Mouse (Mus musculus) stomach, embryonic 16.5 days (tissue): ENCODE data around the gene Oca2. TPM values are rescaled to one million over a fixed set of nuclear protein-coding genes. Genes with fewer than 3 reads are reported as not detected.

Experiments used
- ATAC-seq: fragments of 200-750 bp; cut with Nextera tagmentation; 2 replicates; pipeline ENCODE4 v1.8.0; 2017; ENCODE audit warnings: moderate number of reproducible peaks, moderate TSS enrichment; ENCODE audit not compliant: insufficient read depth, low FRiP score
- H3K27ac ChIP-seq: fragments of 300-500 bp; sonication (generic); 2 replicates; pipeline ENCODE4 v1.5.1; 2014; ENCODE audit warnings: low read length
- H3K27me3 ChIP-seq: fragments of 300-500 bp; sonication (generic); 2 replicates; pipeline ENCODE4 v1.6.1; 2014; ENCODE audit warnings: low read length, control low read depth, mixed read lengths; ENCODE audit not compliant: control insufficient read depth, insufficient read depth
- H3K36me3 ChIP-seq: fragments of 300-500 bp; sonication (generic); 2 replicates; pipeline ENCODE4 v1.6.1; 2014; ENCODE audit warnings: low read length; ENCODE audit not compliant: control insufficient read depth, insufficient read depth
- H3K4me1 ChIP-seq: fragments of 300-500 bp; sonication (generic); 2 replicates; pipeline ENCODE4 v1.6.1; 2014; ENCODE audit warnings: low read length, control low read depth, mixed read lengths; ENCODE audit not compliant: control insufficient read depth, insufficient read depth
- H3K4me2 ChIP-seq: fragments of 300-500 bp; sonication (generic); 2 replicates; pipeline ENCODE4 v1.6.1; 2014; ENCODE audit warnings: low read depth, low read length, mixed read lengths
- H3K4me3 ChIP-seq: fragments of 300-500 bp; sonication (generic); replicated peaks from 2 replicates; pipeline ENCODE4 v1.5.1; 2014; ENCODE audit warnings: mild to moderate bottlenecking, low read length
- H3K9ac ChIP-seq: fragments of 300-500 bp; sonication (generic); 2 replicates; pipeline ENCODE4 v1.6.1; 2014; ENCODE audit warnings: low read length
- H3K9me3 ChIP-seq: fragments of 300-500 bp; sonication (generic); replicated peaks from 2 replicates; pipeline ENCODE4 v1.6.1; 2016; ENCODE audit warnings: low read length, control low read depth; ENCODE audit not compliant: control insufficient read depth
- WGBS: fragments of 180-500 bp; shearing (Covaris S2); extraction: QIAGEN DNeasy Blood & Tissue Kit; methylation state at CpG from one replicate; pipeline ENCODE4 v1.1.7; 2014; 5-methylcytosine and 5-hydroxymethylcytosine counted together
- polyA plus RNA-seq: library from polyadenylated mRNA; unstranded; fragments of >200 nt; fragmentation: Nextera tagmentation; extraction: Ambion mirVana; gene quantifications from 2 replicates; pipeline ENCODE4 v1.2.1, GENCODE M21; 2015

The Oca2 gene
- polyA plus RNA-seq, 1 experiment from 2014 or later: 0.08 TPM

DNA sequence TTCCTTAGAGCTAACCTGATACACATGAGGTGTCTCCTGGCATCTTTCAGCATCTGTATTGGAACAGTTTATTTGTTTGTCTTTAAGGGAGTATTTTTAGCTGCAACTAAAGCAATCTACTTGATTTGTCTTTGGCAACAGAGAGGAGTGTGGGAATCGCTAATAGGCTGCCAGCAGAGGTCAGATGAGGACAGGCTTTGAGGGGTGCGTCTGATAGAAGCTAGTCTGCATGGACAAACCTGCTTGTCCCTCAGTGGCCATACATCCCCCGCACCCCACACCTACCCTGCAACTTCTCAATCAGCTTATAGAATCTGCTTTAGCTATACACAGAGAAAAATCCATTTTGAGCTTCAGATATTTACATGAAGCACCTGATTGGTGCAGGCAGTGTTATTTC is 109.0 kb downstream of the Oca2 start:
- Histone ChIP-seq H3K9me3 (no peaks in the 10 kb centered on the region), H3K4me2 (no peak overlapping the region), H3K9ac (no peak overlapping the region), H3K36me3 (no peaks in the 10 kb centered on the region), H3K4me1 (no peaks in the 10 kb centered on the region), H3K27me3 (no peaks in the 10 kb centered on the region), H3K4me3 (no peak overlapping the region), H3K27ac (no peak overlapping the region)
- no peak for ATAC-seq
- 42% methylated on average over 3 of the region's 3 CpGs for WGBS

DNA sequence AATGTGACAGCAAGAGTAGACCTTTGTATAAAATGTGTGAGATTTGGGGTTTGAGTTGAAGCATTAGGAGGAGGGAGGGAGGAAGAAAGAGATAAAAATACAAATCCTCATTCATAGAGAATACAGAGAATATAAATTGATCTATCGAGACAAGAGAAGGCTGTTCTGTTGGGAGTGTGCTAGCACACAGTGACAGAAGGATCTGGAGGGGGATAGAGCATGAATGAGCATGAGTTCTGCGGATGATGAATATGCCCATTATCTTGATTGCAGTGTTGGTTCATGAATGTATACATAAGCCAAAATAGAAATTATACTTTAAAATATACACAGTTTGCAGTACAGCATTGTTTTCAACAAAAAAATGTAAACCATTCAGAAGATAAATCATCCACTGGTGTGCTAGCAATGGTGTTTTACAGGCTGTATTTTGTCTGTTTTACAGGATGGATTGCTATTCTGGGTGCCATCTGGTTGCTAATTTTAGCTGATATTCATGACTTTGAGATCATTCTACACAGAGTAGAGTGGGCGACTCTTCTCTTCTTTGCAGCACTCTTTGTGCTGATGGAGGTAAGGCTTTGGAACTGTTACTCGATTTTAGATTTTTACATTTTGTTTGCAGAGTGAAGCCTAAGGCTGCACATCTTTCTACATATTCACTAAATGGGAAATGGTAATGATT is 117.2 kb downstream of the Oca2 start:
- Histone ChIP-seq H3K27me3 (no peaks in the 10 kb centered on the region), H3K4me1 (no peaks in the 10 kb centered on the region), H3K9me3 (no peaks in the 10 kb centered on the region), H3K4me2 (no peak overlapping the region), H3K4me3 (no peak overlapping the region), H3K27ac (no peak overlapping the region), H3K9ac (no peak overlapping the region), H3K36me3 (no peaks in the 10 kb centered on the region)
- peak; percentile 44; the same call in 1 of the 2 replicates for ATAC-seq
- WGBS: 45% methylated on average over 4 of the region's 4 CpGs

DNA sequence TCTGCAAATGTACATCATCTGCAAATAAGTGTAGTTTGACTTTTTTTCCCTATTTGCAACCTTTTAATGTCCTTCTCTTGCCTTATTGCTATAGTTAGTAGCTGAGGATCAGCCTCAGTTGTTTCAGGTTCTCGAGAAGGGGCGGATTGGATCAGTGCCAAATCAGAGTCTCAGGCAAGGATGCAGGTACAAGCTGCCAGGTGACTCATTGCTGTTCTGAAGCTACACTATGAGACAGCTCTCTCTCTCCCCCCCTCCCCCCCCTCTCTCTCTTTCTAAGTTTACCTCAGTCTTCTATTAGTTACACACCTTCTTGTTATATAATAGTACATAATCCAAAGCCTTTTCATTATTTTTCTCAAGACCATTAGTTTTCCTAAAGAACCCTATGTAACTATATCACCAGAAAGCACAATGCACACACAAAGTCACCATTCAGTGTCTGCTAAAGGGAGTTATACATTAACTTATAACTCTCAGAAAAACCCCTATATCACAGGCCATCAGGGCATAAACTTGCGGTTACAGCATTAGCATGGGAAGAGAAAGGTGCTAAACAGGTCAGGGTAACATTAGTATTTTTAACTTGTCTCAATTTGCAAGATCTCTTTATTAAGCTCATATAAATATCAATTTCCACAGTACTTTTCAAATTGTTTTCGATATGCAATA is 142.3 kb downstream of the Oca2 start:
- H3K4me1 ChIP-seq: no peaks in the 10 kb centered on the region
- no peak overlapping the region for H3K9ac ChIP-seq
- H3K27me3 ChIP-seq: no peaks in the 10 kb centered on the region
- H3K36me3 ChIP-seq: no peaks in the 10 kb centered on the region
- no peaks in the 10 kb centered on the region for H3K9me3 ChIP-seq
- H3K27ac ChIP-seq: no peak overlapping the region
- WGBS: 60% methylated on average over 4 of the region's 4 CpGs
- ATAC-seq: no peak
- H3K4me2 ChIP-seq: no peak overlapping the region
- no peak overlapping the region for H3K4me3 ChIP-seq

DNA sequence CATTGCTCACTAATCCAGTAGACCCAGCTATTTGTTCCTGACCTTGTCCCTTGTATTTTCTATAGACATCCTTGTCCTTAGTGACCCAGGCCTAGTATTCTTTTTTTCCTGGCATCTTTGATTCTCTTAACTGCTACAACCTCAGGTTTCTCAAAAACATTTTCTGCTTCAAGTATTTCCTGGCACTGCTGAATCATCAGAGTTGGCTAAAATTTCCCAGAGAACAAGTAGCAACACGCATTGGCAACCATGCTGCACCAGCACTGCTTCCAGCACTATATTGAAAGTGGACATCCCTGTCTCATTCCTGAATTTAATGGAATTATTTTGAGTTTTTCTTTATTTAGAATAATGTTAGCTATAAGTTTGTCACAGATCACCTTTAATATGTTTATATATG is 143.1 kb downstream of the Oca2 start:
- no peaks in the 10 kb centered on the region for H3K36me3 ChIP-seq
- no peak overlapping the region for H3K4me2 ChIP-seq
- no peaks in the 10 kb centered on the region for H3K4me1 ChIP-seq
- H3K27ac ChIP-seq: no peak overlapping the region
- 90% methylated on average over 1 of the region's 1 CpGs for WGBS
- H3K9me3 ChIP-seq: no peaks in the 10 kb centered on the region
- H3K27me3 ChIP-seq: no peaks in the 10 kb centered on the region
- H3K9ac ChIP-seq: no peak overlapping the region
- ATAC-seq: no peak
- no peak overlapping the region for H3K4me3 ChIP-seq

DNA sequence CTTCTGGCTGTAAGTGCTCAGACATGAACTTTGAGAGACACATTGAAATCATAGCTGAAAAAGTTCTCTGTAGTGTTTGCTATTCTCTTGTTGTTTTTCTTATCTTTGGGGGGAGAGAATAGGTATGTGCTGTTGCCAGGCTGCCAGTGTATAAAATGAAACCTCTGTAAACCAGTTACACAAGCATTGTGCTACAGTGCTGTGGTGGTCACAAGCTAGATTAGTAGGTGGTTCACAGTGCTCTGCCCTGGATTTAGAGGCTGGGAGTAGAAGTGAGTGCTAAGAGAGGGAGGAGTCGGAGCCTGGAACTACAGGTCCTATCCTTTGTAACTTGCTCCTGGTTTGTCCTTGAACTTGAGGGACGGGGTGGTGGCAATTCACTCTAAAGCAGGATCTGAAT is 148.7 kb downstream of the Oca2 start:
- no peak for ATAC-seq
- H3K9me3 ChIP-seq: no peaks in the 10 kb centered on the region
- no peaks in the 10 kb centered on the region for H3K36me3 ChIP-seq
- no peak overlapping the region for H3K9ac ChIP-seq
- H3K27ac ChIP-seq: no peak overlapping the region
- H3K4me2 ChIP-seq: no peak overlapping the region
- H3K4me3 ChIP-seq: no peak overlapping the region
- H3K27me3 ChIP-seq: no peaks in the 10 kb centered on the region
- no peaks in the 10 kb centered on the region for H3K4me1 ChIP-seq
- WGBS: 73% methylated on average over 2 of the region's 2 CpGs

DNA sequence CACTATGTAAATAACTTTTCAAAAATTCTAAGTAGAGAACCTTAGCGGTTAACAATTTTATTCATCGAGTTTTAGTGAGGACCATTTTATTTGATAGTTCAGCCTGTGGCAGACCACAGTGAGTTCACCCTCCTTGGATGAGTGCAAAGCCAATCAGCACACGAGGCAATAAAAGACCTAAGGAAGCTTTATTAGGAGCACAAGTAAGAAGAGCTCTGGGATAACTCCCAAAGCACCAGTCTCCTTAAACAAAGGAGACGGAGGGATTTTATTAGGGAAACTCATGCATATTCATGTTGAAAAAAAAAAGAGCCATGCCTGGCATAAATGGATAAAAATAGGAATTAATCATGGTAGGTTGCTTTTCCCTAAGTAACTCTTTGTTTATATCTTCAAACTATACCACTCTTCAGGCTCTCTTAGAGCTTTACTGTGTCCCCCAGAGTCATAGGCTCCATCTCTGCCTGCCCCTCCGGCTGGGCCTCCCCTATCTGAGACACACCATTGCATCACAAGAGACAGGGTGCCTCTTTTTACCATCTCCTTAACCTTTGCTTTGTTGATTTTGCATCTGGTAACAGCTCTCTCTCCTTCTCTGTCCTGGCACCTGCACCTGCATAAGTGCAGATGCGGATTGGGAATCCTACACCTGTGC is 178.7 kb downstream of the Oca2 start:
- Histone ChIP-seq H3K9ac (no peak overlapping the region), H3K4me2 (no peak overlapping the region), H3K4me1 (no peaks in the 10 kb centered on the region), H3K36me3 (no peaks in the 10 kb centered on the region), H3K9me3 (no peaks in the 10 kb centered on the region), H3K27ac (no peak overlapping the region), H3K4me3 (no peak overlapping the region), H3K27me3 (no peaks in the 10 kb centered on the region)
- 70% methylated on average over 6 of the region's 6 CpGs for WGBS
- no peak for ATAC-seq

DNA sequence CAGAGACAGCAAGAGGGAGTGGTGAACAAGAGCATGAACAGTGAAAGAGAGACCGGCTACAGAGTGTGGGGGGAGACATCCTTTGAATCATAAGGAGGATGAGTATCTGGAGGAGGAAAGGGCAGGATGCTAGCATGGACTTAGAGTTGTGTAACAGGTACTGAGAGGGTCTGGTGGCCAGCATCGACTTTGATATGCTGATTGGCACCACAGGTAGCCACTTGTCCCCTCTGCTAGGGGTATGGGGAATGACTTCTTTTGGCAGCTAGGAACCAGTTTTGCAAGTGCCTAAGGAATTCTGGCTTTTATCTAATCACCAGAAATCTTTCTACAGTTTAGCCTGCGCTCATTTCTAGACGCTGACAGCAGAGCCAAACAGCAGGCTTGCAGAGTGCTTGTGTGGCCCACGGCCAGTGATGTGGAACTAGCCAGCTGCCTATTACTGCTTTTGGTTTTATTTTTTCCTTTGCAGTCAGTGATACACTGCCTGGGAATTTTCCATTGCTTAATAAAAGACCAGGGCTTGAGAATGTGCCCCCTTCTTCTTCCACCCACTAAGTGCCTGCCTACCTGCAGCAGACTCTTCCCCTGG is 179.8 kb downstream of the Oca2 start:
- peak; percentile 75; the same call in 1 of the 2 replicates for ATAC-seq
- WGBS: 14% methylated on average over 5 of the region's 5 CpGs
- H3K4me3 ChIP-seq: no peak overlapping the region
- H3K4me1 ChIP-seq: no peaks in the 10 kb centered on the region
- no peak overlapping the region for H3K4me2 ChIP-seq
- no peaks in the 10 kb centered on the region for H3K9me3 ChIP-seq
- H3K27ac ChIP-seq: peak overlapping the region; percentile 33; the same call in 1 of the 2 replicates
- H3K36me3 ChIP-seq: no peaks in the 10 kb centered on the region
- H3K9ac ChIP-seq: no peak overlapping the region
- H3K27me3 ChIP-seq: no peaks in the 10 kb centered on the region

DNA sequence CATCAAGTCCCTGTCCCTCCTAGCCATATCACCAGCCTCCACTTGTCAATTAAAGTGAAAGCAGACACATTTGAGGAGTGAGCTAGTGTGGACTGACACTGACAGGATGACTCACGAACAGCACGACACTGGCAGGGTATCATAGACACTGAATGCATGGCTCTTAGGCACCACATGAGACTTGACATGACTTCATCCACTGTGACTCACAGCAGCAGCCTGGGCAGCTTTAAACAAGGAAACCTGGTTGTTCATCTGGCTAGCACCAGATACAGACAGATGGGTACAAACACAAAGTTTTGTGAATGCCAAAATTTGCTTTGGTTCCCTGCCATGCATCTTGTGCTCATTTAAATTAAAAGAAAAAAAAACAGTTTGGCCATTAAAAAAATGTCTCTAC is 182.4 kb downstream of the Oca2 start:
- H3K27me3 ChIP-seq: no peaks in the 10 kb centered on the region
- no peak overlapping the region for H3K9ac ChIP-seq
- peak; percentile 28 for ATAC-seq
- H3K9me3 ChIP-seq: no peaks in the 10 kb centered on the region
- WGBS: 64% methylated on average over 2 of the region's 2 CpGs
- H3K4me3 ChIP-seq: no peak overlapping the region
- H3K4me1 ChIP-seq: no peaks in the 10 kb centered on the region
- no peaks in the 10 kb centered on the region for H3K36me3 ChIP-seq
- H3K4me2 ChIP-seq: no peak overlapping the region
- H3K27ac ChIP-seq: no peak overlapping the region

DNA sequence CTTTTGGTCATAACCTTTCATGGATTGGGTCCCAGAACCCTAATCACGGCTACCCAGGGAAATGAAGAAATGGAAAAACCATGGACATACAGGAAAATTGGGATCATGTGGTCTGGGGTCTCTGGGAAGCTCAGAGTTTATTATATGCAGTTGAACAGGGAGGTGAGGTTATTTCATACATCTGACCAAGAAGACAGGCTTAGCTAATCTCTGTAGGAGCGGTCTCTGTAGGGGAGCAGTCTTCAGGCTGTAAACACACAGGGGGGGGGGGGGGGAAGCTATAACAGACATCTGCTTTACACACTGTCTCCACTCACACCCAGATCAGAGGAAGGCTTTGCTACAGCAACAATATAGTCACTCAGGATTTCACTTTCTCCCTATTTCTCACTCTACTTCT is 184.0 kb downstream of the Oca2 start:
- ATAC-seq: no peak
- H3K36me3 ChIP-seq: no peaks in the 10 kb centered on the region
- WGBS: 74% methylated on average over 2 of the region's 2 CpGs
- H3K9ac ChIP-seq: no peak overlapping the region
- no peak overlapping the region for H3K4me2 ChIP-seq
- H3K27ac ChIP-seq: no peak overlapping the region
- H3K4me3 ChIP-seq: no peak overlapping the region
- no peaks in the 10 kb centered on the region for H3K9me3 ChIP-seq
- H3K4me1 ChIP-seq: no peaks in the 10 kb centered on the region
- H3K27me3 ChIP-seq: no peaks in the 10 kb centered on the region
